Mouse (Mus musculus) erythroblast, embryonic 14.5 days (primary cell): ENCODE measurements around the gene Ccm2l.

Experiments used
- GATA1 ChIP-seq: IDR thresholded peaks from 2 replicates; pipeline ENCODE4 v1.6.1; 2012; ENCODE audit warnings: low read length, inconsistent platforms, mixed read lengths
- TAL1 ChIP-seq: IDR thresholded peaks from 3 replicates; pipeline ENCODE4 v1.6.1; 2012; ENCODE audit warnings: low read length, inconsistent platforms, mixed read lengths

GRCm38 (mm10) chr2:153074651-153075050, 8.9 kb downstream of the Ccm2l start:
- TF ChIP-seq GATA1 = no peak
- TF ChIP-seq TAL1 = no peak
